Mouse (Mus musculus): ENCODE measurements around the gene Gstz1.

DNA sequence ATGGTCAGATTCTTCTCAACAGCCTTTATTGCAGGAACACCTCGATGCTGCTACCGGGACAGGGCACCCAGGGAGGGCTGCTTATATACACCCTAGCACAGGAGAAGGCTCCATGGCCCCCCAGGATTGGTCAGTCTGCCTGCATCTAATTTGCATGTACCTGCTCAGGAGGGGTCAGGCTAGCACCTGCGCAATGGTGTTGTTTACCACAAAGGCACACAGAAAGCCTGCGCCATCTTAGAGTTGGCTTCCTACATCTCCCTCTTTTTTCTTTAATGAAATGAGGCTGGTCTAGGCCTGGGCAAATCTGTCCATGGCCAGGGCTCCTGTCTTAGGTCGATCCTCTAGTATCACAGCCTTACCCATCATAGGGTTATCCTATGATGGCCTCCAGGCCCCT is 2.5 kb downstream of the Gstz1 start:
- TF ChIP-seq TCF12 (IDR thresholded peaks at IDR 0.05; ENCODE audit: insufficient read depth, poor library complexity, severe bottlenecking), result no peak
- no peak for TF ChIP-seq USF1 (IDR thresholded peaks at IDR 0.05; ENCODE audit: low read depth)
- no peak for TF ChIP-seq POLR2A (IDR thresholded peaks at IDR 0.05; ENCODE audit: insufficient read length, low read depth)

All from myocyte (in vitro differentiated cells).